Comparison of ENCODE assay signal across 20 mouse cellular contexts in the genomic region with DNA sequence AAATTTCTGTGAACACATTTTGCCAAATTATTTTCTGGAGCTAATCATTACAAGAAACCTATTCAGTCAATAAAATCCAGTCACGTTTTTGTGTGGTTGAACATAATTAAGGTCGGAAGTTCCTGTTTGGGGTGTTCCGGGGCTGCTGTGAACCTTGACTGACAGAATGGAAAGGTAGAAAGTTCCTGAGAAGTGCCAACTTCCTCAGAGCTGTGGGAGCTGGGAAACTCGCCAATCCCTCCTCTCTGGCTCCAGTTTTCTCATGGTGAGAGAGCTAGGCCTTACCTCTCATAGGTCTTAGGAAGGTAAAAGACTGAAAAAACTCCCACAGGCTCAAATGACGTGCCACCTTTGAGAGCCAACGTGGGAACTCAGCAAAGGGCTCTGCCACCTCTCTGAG. TPM values are rescaled to one million over a fixed set of nuclear protein-coding genes. Genes with fewer than 3 reads are reported as not detected.
DNase-seq lines count a peak whose midpoint lies in the region; ATAC-seq and TF ChIP-seq lines count a peak whose summit lies in the region.
"Had no signal": no experiment of that assay in that cellular context is flagged by ENCODE, and none has a peak within 500 bp of the region (broad histone marks: within the 10 kb centered on the region; RNA-seq: fewer than 3 reads in every experiment).

No protein-coding gene starts in this region.

- WGBS in cerebellum, adult 2 months, result 35% methylated on average over 6 of the region's 6 CpGs
- 71% methylated on average over 6 of the region's 6 CpGs for WGBS in midbrain, embryonic 14.5 days

- no peaks in the 10 kb centered on the region for H3K4me1 ChIP-seq in cerebellum, adult 2 months (ENCODE audit: control insufficient read depth, insufficient read depth, low read length)
- H3K4me1 ChIP-seq in midbrain, embryonic 14.5 days (ENCODE audit: control insufficient read depth, insufficient read depth, low read length), result no peaks in the 10 kb centered on the region
- H3K4me1 ChIP-seq: forebrain, embryonic 15.5 days; midbrain, embryonic 12.5 days; neural tube, embryonic 13.5 days had no signal

- H3K4me3 ChIP-seq in cerebellum, adult 2 months (replicated peaks; ENCODE audit: insufficient read depth, low read depth, low read length), result no peak overlapping the region
- no peak overlapping the region for H3K4me3 ChIP-seq in midbrain, embryonic 14.5 days (replicated peaks; ENCODE audit: low read depth, low read length)
- H3K4me3 ChIP-seq: forebrain, embryonic 15.5 days; midbrain, embryonic 12.5 days; neural tube, embryonic 13.5 days had no signal

- no peaks in the 10 kb centered on the region for H3K36me3 ChIP-seq in midbrain, embryonic 14.5 days (ENCODE audit: control insufficient read depth, insufficient read depth, low read length)
- H3K36me3 ChIP-seq: forebrain, embryonic 15.5 days; midbrain, embryonic 12.5 days; neural tube, embryonic 13.5 days had no signal

- no peaks in the 10 kb centered on the region for H3K9me3 ChIP-seq in midbrain, embryonic 14.5 days (ENCODE audit: control insufficient read depth, low read length)
- H3K9me3 ChIP-seq: forebrain, embryonic 15.5 days; midbrain, embryonic 12.5 days; neural tube, embryonic 13.5 days had no signal

- ATAC-seq in midbrain, embryonic 14.5 days (ENCODE audit: low FRiP score, low TSS enrichment), result no peak
- ATAC-seq: forebrain, embryonic 15.5 days; hindbrain, postnatal 0 days; lung, postnatal 0 days had no signal

- H3K4me2 ChIP-seq in midbrain, embryonic 14.5 days (ENCODE audit: low read length), result no peak overlapping the region
- H3K4me2 ChIP-seq: forebrain, embryonic 15.5 days; midbrain, embryonic 12.5 days; neural tube, embryonic 13.5 days had no signal

- no peaks in the 10 kb centered on the region for H3K27me3 ChIP-seq in cerebellum, adult 2 months (ENCODE audit: control insufficient read depth, insufficient read depth, low read length)
- no peaks in the 10 kb centered on the region for H3K27me3 ChIP-seq in midbrain, embryonic 14.5 days (ENCODE audit: control insufficient read depth, insufficient read depth, low read length)
- H3K27me3 ChIP-seq: forebrain, embryonic 15.5 days had no signal

- DNase-seq in cerebellum, adult 18-20 months, result peak; percentile 7 to 8
- DNase-seq in cerebellum, adult 2 months, result no peak
- DNase-seq in ovary, postnatal 36 days (ENCODE audit: low spot score), result peak; percentile 23
- no peak for DNase-seq in ovary, postnatal 14 days (ENCODE audit: low spot score)
- DNase-seq in kidney, postnatal 10 days, result peak; percentile 62
- no peak for DNase-seq in midbrain, embryonic 14.5 days
- no peak for DNase-seq in adrenal gland, adult 8-10 months
- no peak for DNase-seq in natural killer cell, adult 2 months (ENCODE audit: low spot score in 2 of 2)
- DNase-seq: adrenal gland, postnatal 10 days; gastrocnemius, postnatal 14 days; liver had no signal

- no peak for TF ChIP-seq CTCF in cerebellum, adult 2 months (IDR thresholded peaks at IDR 0.05; ENCODE audit: borderline replicate concordance, insufficient read depth, low read depth, low read length)

- TF ChIP-seq POLR2A in cerebellum, adult 2 months (IDR thresholded peaks at IDR 0.05; ENCODE audit: borderline replicate concordance, insufficient read depth, low read length), result no peak

- H3K9ac ChIP-seq in midbrain, embryonic 14.5 days (replicated peaks; ENCODE audit: low read length), result no peak overlapping the region
- H3K9ac ChIP-seq: forebrain, embryonic 15.5 days; midbrain, embryonic 12.5 days; neural tube, embryonic 13.5 days had no signal

- H3K27ac ChIP-seq in cerebellum, adult 2 months (ENCODE audit: insufficient read depth, low read length), result no peak overlapping the region
- no peak overlapping the region for H3K27ac ChIP-seq in midbrain, embryonic 14.5 days (replicated peaks; ENCODE audit: low read depth, low read length)
- H3K27ac ChIP-seq: forebrain, embryonic 15.5 days; hindbrain, postnatal 0 days; midbrain, embryonic 12.5 days; neural tube, embryonic 13.5 days; stomach, postnatal 0 days had no signal

RNA-seq across cellular contexts. Expression of a gene that starts 7.1 kb away (rescaled TPM):
- polyA plus RNA-seq in cerebellum, adult 2 months (2012; rRNA removed), result 0.70 and 0.73 TPM in 2 replicates
- 2.7 and 2.8 TPM in 2 replicates for polyA plus RNA-seq in midbrain, embryonic 14.5 days (2014; fragmentation: Nextera tagmentation; extraction: Ambion mirVana)
- total RNA-seq in adrenal gland, adult 8-10 months (2022), result 10 to 100 TPM in 1 of 4 experiments, 1 to 10 TPM in 3; 1.8 to 14.3 (median 4.2) TPM
- total RNA-seq: common myeloid progenitor, adult 5-6 weeks; hematopoietic stem cell, adult 5-6 weeks had no signal
- polyA plus RNA-seq: liver, embryonic 16.5 days had no signal

Comparison
In these comparisons a context has a peak if more than half of its experiments do, and no peak if none do; other contexts are left out.
1. DNase-seq: peak in cerebellum, adult 18-20 months (2 of 2), ovary, postnatal 36 days (single experiment) and kidney, postnatal 10 days (single experiment); none in cerebellum, adult 2 months (0 of 2), ovary, postnatal 14 days (single experiment), midbrain, embryonic 14.5 days (single experiment), adrenal gland, adult 8-10 months (single experiment) and natural killer cell, adult 2 months (0 of 2).